Mouse (Mus musculus) MEL (cell line): Measurements from ENCODE around the gene Coq3.

ENCODE experiments used
- E2F4 ChIP-seq: IDR thresholded peaks from 2 replicates; pipeline ENCODE4 v1.6.1; 2011; ENCODE audit warnings: low read depth, low read length, improper control_type of control experiment, borderline replicate concordance
- EP300 ChIP-seq, 2 experiments: IDR thresholded peaks; 2 replicates each; pipeline ENCODE4 v1.6.1; 2011; ENCODE audit warnings: improper control_type of control experiment in 2 of 2, low read length in 2 of 2, low read depth in 1 of 2, mild to moderate bottlenecking in 1 of 2
- HCFC1 ChIP-seq: IDR thresholded peaks from 2 replicates; pipeline ENCODE4 v1.6.1; 2012; ENCODE audit warnings: low read depth, mild to moderate bottlenecking, inconsistent platforms, low read length, improper control_type of control experiment, moderate library complexity
- POLR2A ChIP-seq, 2 experiments: IDR thresholded peaks; 2 replicates each; pipeline ENCODE4 v1.6.1; 2011 to 2012; ENCODE audit warnings: low read length in 2 of 2, mild to moderate bottlenecking in 2 of 2, control low read depth in 1 of 2, improper control_type of control experiment in 1 of 2, low read depth in 1 of 2, moderate library complexity in 1 of 2; ENCODE audit not compliant: control insufficient read depth in 1 of 2, insufficient read depth in 1 of 2, poor library complexity in 1 of 2
- RAD21 ChIP-seq: IDR thresholded peaks from 2 replicates; pipeline ENCODE4 v1.6.1; 2011; ENCODE audit warnings: mild to moderate bottlenecking, low read depth, low read length, improper control_type of control experiment
- SMC3 ChIP-seq: IDR thresholded peaks from 2 replicates; pipeline ENCODE4 v1.6.1; 2011; ENCODE audit warnings: low read depth, low read length, improper control_type of control experiment

- TF ChIP-seq EP300 (IDR thresholded peaks at IDR 0.05; ENCODE audit: low read depth in 1 of 2, low read length in 2 of 2) (no peak), E2F4 (no peak), POLR2A (IDR thresholded peaks at IDR 0.05; ENCODE audit: control insufficient read depth in 1 of 2, insufficient read depth in 1 of 2, low read depth in 1 of 2, low read length in 2 of 2, poor library complexity in 1 of 2) (no peak), HCFC1 (no peak), SMC3 (no peak), RAD21 (no peak)
Measured at GRCm38 (mm10) chr4:21931772-21932630, 52.5 kb downstream of the Coq3 start.
